Mouse (Mus musculus) heart, adult 2 months (tissue): ENCODE measurements at regions not wholly inside any gene's neighbourhood (a gene's known extent, or its start where the extent isn't known, plus 50 kb on each side); places are given as distances from the start of the nearest gene placed in this dataset.

Experiments
- CTCF ChIP-seq: fragments of 200-600 bp; IDR thresholded peaks from 2 replicates; pipeline ENCODE4 v1.8.1; 2022; ENCODE audit warnings: antibody characterized with exemption, mild to moderate bottlenecking, moderate library complexity
- EP300 ChIP-seq: fragments of 200-500 bp; IDR thresholded peaks from 2 replicates; pipeline ENCODE4 v1.6.1; 2011; ENCODE audit warnings: low read depth, low read length, control low read depth; ENCODE audit not compliant: insufficient read depth

DNA sequence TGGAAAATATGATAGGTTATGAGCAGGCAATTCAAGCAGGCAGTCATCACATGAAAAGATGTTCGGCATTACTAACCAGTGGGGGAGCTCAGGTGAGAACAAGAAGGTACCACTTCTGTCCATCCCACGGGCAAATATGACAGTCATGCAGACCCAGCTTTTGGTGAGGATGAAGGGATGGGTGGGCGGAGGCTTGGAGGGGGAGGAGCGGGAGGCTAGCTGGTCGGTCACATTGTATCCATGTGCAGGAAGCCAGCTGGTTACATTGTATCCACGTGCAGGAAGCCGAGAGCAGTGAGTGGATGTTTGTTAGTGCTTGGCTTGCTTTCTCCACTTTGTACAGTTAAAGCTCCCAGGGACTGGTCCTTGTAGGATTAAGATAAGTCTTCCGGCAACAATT is 196.9 kb downstream of the Plpp3 start:
- TF ChIP-seq CTCF: no peak
- TF ChIP-seq EP300: no peak
